Mouse (Mus musculus) liver, embryonic 14.5 days (tissue): ENCODE measurements at regions not wholly inside any gene's neighbourhood (a gene's known extent, or its start where the extent isn't known, plus 50 kb on each side); places are given as distances from the start of the nearest gene placed in this dataset.
A peak's percentile ranks its signal among the peaks of the same experiment; 100 is the strongest.

Experiments
- ATAC-seq: fragments of 200-750 bp; cut with Nextera tagmentation; 2 replicates; pipeline ENCODE4 v1.8.0; 2017; ENCODE audit warnings: moderate number of reproducible peaks, mild to moderate bottlenecking, moderate library complexity; ENCODE audit not compliant: insufficient read depth
- DNase-seq, 3 experiments: peaks; one replicate each; pipeline ENCODE4 v3.0.0-alpha.2; 2012 to 2013; ENCODE audit warnings: low read depth in 3 of 3, low spot score in 3 of 3
- H3K27ac ChIP-seq: fragments of 300-500 bp; sonication (generic); 2 replicates; pipeline ENCODE4 v1.5.1; 2014; ENCODE audit warnings: moderate library complexity, mild to moderate bottlenecking, control low read depth, inconsistent platforms
- H3K27me3 ChIP-seq: fragments of 300-500 bp; sonication (generic); 2 replicates; pipeline ENCODE4 v1.6.1; 2014; ENCODE audit warnings: mild to moderate bottlenecking, low read length, moderate library complexity; ENCODE audit not compliant: control insufficient read depth, insufficient read depth
- H3K36me3 ChIP-seq: fragments of 300-500 bp; sonication (generic); replicated peaks from 2 replicates; pipeline ENCODE4 v1.6.1; 2014; ENCODE audit warnings: low read depth; ENCODE audit not compliant: control insufficient read depth, insufficient read depth
- H3K4me1 ChIP-seq, 2 experiments: fragments of 200-500 bp in 1 of 2; fragments of 300-500 bp in 1 of 2; sonication (generic) in 1 of 2; replicated peaks; 2 replicates each; pipeline ENCODE4 v1.6.1; 2012 to 2014; ENCODE audit warnings: antibody characterized with exemption in 1 of 2, inconsistent platforms in 1 of 2, low read length in 1 of 2; ENCODE audit not compliant: control insufficient read depth in 2 of 2, insufficient read depth in 2 of 2
- H3K4me2 ChIP-seq: fragments of 300-500 bp; sonication (generic); 2 replicates; pipeline ENCODE4 v1.6.1; 2014; ENCODE audit warnings: low read depth, mild to moderate bottlenecking, control low read depth, moderate library complexity
- H3K4me3 ChIP-seq, 2 experiments: fragments of 200-500 bp in 1 of 2; fragments of 300-500 bp in 1 of 2; sonication (generic) in 1 of 2; 2 replicates each; pipeline ENCODE4 v1.5.1; 2012 to 2014; ENCODE audit warnings: low read depth in 2 of 2, low read length in 2 of 2, mild to moderate bottlenecking in 2 of 2, control low read depth in 1 of 2, inconsistent platforms in 1 of 2, moderate library complexity in 1 of 2; ENCODE audit not compliant: insufficient read depth in 1 of 2
- H3K9ac ChIP-seq: fragments of 300-500 bp; sonication (generic); replicated peaks from 2 replicates; pipeline ENCODE4 v1.6.1; 2014; ENCODE audit warnings: mild to moderate bottlenecking, control low read depth, moderate library complexity
- H3K9me3 ChIP-seq: fragments of 300-500 bp; sonication (generic); 2 replicates; pipeline ENCODE4 v1.6.1; 2016; ENCODE audit warnings: low read length, mixed read lengths; ENCODE audit not compliant: control insufficient read depth
- CTCF ChIP-seq: IDR thresholded peaks from 2 replicates; pipeline ENCODE4 v1.5.1; 2016; ENCODE audit warnings: antibody characterized with exemption, low read depth, control low read depth
- EP300 ChIP-seq: IDR thresholded peaks from 2 replicates; pipeline ENCODE4 v1.6.1; 2016; ENCODE audit warnings: antibody characterized with exemption, low read depth
- WGBS: fragments of 180-500 bp; shearing (Covaris S2); extraction: QIAGEN DNeasy Blood & Tissue Kit; methylation state at CpG from one replicate; pipeline ENCODE4 v1.1.7; 2014; ENCODE audit not compliant: insufficient replicate concordance; 5-methylcytosine and 5-hydroxymethylcytosine counted together

- H3K4me1 ChIP-seq: no peaks in the 10 kb centered on the region
- H3K36me3 ChIP-seq: no peaks in the 10 kb centered on the region
- H3K9ac ChIP-seq: no peak overlapping the region
- ATAC-seq (no peak), DNase-seq (no peak)
- WGBS: 69% methylated on average over 4 of the region's 4 CpGs
- no peak overlapping the region for H3K27ac ChIP-seq
- H3K4me2 ChIP-seq: no peak overlapping the region
- no peaks in the 10 kb centered on the region for H3K27me3 ChIP-seq
- no peak overlapping the region for H3K4me3 ChIP-seq
- H3K9me3 ChIP-seq: no peaks in the 10 kb centered on the region
- TF ChIP-seq EP300: no peak
- TF ChIP-seq CTCF: no peak
Measured at GRCm38 (mm10) chr2:51064821-51065220, 84.1 kb downstream of the Rnd3 start.

GRCm38 (mm10) chr2:51062049-51062448, 86.9 kb downstream of the Rnd3 start:
- DNase-seq (no peak), ATAC-seq (no peak)
- no peak overlapping the region for H3K4me3 ChIP-seq
- no peak overlapping the region for H3K27ac ChIP-seq
- H3K4me2 ChIP-seq: no peak overlapping the region
- 63% methylated on average over 5 of the region's 5 CpGs for WGBS
- H3K27me3 ChIP-seq: no peaks in the 10 kb centered on the region
- no peak for TF ChIP-seq EP300
- TF ChIP-seq CTCF: no peak
- no peak overlapping the region for H3K9ac ChIP-seq
- peaks cover 0 to under 1% of the 10 kb centered on the region in 2 experiments; a peak in 1 of 4 replicates for H3K4me1 ChIP-seq
- H3K36me3 ChIP-seq: no peaks in the 10 kb centered on the region
- H3K9me3 ChIP-seq: no peaks in the 10 kb centered on the region

DNA sequence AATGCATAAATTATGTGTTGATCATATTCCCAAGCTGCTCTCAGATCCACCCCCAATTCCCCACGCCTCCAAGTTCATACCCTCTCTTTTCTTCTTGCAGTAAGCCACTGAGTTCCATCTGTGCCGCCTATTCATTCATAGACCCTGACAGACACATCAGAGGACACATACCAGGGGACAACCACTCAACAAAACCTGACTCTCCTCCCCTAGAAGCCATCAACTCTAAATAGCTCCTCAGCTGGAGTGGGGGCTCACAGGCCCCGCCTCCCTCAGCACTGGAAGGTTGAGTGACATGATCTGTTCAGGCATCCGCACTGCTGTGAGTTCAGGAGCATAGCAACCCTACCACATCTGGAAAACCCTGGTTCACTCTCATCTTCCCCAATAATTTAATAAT, 90.8 kb downstream of the Rnd3 start:
- no peaks in the 10 kb centered on the region for H3K36me3 ChIP-seq
- no peak for DNase-seq
- WGBS: 59% methylated on average over 4 of the region's 4 CpGs
- H3K9ac ChIP-seq: no peak overlapping the region
- ATAC-seq: no peak
- TF ChIP-seq EP300: no peak
- TF ChIP-seq CTCF: no peak
- no peak overlapping the region for H3K27ac ChIP-seq
- no peaks in the 10 kb centered on the region for H3K27me3 ChIP-seq
- H3K4me1 ChIP-seq: peaks cover 0 to 6% of the 10 kb centered on the region in 2 experiments; a peak in 2 of 4 replicates
- H3K4me3 ChIP-seq: no peak overlapping the region
- H3K9me3 ChIP-seq: no peaks in the 10 kb centered on the region
- H3K4me2 ChIP-seq: no peak overlapping the region

DNA sequence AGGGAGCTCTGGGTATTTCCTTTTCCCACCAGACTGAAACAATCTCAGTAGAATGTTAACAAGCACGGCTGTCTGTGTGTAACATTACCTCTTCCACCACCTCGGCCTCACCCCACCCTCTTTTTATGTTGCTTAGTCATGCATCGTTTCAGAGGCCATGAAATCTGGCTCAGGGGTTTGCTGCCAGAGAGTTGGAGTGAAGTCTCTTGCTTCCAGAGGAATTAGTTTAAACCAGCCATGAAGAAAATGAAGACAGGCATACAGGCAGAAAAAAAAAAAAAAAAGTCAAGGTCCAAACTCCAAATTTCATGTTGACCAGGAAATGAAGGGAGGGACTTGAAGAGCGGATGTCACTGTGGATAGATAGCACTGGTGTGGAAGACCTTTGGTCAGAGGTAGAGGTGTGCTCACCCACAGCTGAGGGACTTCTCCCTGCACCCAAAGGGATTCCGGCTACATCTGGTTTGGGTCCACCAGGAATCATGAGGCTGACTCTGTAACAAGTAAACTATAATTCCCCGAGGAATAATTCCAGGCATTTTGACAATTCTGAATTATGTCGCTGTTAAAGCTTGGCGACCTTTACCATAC, 92.7 kb downstream of the Rnd3 start:
- H3K4me1 ChIP-seq: peaks cover 0 to 6% of the 10 kb centered on the region in 2 experiments; a peak in 2 of 4 replicates
- H3K36me3 ChIP-seq: no peaks in the 10 kb centered on the region
- no peaks in the 10 kb centered on the region for H3K27me3 ChIP-seq
- H3K9ac ChIP-seq: no peak overlapping the region
- no peaks in the 10 kb centered on the region for H3K9me3 ChIP-seq
- DNase-seq (peak; percentile 9 to 13 (median 9)), ATAC-seq (peak; percentile 66; the same call in 1 of the 2 replicates)
- TF ChIP-seq EP300 (no peak), CTCF (no peak)
- 43% methylated on average over 8 of the region's 8 CpGs for WGBS
- no peak overlapping the region for H3K4me3 ChIP-seq
- no peak overlapping the region for H3K4me2 ChIP-seq
- H3K27ac ChIP-seq: no peak overlapping the region

GRCm38 (mm10) chr2:51055339-51055738, 93.6 kb downstream of the Rnd3 start:
- Histone ChIP-seq H3K4me1 (peaks cover 0 to 6% of the 10 kb centered on the region in 2 experiments; a peak in 2 of 4 replicates), H3K9me3 (no peaks in the 10 kb centered on the region), H3K27ac (no peak overlapping the region), H3K4me3 (no peak overlapping the region), H3K4me2 (no peak overlapping the region), H3K36me3 (no peaks in the 10 kb centered on the region), H3K27me3 (no peaks in the 10 kb centered on the region), H3K9ac (no peak overlapping the region)
- WGBS: 47% methylated on average over 3 of the region's 3 CpGs
- DNase-seq (no peak), ATAC-seq (no peak)
- TF ChIP-seq CTCF: no peak
- no peak for TF ChIP-seq EP300
